Mouse (Mus musculus) left cerebral cortex, adult 9 months (tissue): ENCODE measurements around the gene Tbc1d16.

Experiments
- DNase-seq, 2 experiments: peaks; one replicate each; pipeline ENCODE4 v3.0.0; 2022; ENCODE audit warnings: low spot score in 2 of 2

Gene Tbc1d16

DNA sequence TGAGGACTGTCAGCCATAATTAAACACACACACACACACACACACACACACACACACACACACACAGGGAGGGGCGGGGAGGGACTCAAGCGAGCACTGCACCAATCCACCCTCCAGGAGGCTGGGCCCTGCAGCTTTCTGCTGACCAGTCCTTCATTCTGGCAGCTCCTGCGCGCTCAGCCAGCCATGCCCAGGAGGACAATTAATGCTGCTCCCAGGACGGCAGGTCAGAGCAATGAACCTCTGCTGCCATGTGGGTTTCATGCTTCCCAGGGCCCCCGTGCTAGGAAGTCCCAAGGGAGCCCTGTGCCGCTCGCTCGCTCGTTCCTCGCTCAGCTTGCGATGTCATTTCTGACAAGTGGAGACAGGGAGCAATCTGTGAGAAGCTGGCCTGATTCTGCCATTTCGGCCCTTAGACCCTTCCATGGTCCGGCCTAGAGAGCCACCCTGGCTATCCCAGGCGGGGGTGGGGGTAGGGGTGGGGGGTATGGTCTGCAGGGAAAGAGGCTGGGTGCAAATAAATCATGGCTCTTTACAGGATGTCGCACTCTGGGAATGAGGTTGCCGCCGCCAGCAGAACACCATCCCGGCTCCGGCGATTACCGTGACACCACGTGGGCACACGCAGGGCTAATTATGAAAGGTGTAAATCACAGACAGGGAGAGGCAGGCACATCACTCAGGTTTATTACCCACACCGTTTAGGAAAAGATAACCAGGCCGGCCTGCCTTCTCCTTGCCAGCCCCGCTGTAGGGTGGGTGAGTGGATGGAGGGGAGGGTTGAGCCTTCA lies 51.7 kb downstream of the Tbc1d16 start:
- DNase-seq = no peak

DNA sequence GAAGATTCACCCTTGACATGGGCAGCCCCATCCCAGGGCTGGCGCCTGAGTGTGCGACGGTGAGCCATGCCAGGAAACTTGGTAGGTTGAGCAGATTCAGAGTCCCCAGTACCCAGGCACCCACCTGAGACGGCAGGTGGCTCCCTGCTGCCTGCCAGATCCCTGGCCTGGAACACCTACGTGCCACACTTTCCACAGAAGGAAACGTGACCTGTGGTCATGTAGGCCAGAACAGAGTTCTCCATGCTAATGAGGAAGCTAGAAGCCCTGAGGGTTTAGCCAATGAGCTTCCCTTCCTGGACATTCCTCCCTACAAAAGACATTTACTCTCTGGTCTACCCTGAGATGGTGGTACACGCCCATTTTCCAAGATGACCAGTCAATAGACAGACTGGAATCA lies 56.7 kb downstream of the Tbc1d16 start:
- DNase-seq = no peak

DNA sequence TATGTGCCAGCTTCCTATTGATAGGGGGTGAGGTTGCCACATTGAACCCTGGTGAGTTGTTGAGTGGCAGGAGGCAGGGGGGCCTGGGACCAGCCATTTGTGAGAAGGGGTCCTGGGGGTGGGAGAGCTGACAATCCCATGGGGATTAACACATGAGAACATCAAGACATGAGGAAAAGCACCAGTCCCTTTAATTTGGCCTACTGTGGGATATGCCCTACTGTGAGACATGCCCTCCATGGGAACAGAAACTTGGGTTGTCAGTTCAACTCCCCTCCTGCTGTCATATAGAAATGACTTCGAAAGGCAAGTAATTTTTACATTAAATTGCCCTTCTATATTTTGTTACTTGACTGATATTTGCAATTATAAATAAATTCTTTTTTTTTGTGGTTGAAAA lies 59.4 kb downstream of the Tbc1d16 start:
- no peak for DNase-seq

DNA sequence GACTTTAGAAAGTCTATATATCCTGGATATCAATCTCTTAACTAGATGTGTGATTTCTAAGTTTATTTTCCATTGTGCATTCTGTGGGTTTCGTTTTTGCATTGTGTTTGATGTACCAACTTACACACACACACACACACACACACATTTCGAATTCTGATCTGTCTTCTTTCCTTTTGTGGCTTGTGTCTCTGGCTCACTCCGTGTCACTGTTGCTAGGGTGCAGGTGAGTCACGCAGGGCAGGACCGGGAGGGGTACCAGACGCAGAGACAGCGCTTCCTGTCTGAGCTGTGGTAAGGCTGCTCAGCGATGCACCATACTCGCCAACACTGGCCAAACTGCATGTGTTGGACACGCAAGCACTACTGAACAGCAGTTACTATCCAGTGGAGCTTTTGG lies 62.3 kb downstream of the Tbc1d16 start:
- no peak for DNase-seq

DNA sequence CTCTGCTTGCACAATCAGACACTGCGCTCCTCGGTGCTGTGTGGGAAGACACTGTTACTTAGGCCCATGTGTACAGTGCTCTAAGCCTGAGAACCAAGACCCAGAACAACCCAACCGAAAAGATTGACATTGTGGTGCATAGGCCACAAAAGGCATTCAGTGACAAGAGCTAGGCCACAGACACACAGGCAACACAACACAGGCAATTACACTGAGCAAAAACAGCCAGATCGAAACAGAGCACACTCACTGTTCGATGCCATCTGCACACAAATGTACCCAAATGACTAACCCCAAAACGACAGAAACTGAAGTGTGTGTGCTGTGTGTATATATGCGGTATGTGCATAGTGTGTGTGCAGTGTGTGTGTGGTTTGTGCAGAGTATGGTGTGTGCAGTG lies 63.9 kb downstream of the Tbc1d16 start:
- DNase-seq = no peak

DNA sequence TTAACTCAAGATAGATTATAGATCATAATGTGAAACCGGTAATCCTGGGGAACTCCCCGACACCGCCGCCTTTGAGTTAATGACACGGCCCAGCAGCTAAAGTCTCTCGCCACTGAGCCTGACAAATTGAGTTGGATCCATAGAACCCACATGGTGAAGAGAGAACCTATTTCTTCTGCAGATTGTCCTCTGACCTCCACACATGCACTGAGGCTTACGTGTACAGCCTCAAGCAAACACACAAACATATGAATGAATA lies 64.6 kb downstream of the Tbc1d16 start:
- DNase-seq = no peak

DNA sequence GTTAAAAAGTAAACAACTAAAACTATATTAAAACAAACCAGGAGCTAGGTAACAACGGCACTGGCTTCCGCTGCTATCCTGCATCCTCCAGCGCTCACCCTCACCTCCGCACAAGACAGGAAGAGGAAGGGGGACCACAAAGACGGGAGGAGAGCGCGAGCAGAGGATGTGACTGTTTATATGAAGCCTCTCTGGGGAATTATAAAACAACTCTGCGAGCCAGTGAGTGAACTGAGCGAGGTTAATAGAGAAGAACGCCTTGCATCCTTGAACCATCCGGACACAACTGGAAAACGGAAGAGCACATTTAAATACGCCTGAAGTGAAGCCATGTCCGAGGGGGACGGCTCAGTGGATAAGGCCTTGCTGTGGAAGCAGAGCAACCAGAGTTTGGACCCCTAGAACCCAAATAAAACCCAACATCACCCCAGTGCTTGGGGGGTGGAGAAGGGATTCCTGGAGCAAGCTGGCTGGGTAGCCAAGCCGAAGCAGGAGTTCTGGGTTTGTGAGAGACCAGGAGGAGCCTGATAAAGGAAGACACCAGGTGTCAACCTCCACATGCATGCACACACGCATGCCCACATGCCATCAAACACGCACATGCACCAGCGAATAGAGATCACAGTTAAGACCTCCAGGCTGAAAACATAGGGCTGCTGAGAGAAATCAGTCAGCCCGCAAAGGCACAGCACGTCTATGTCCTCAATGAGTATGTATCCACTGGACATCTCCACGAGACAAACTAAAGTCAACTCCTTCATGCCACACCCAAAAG lies 65.2 kb downstream of the Tbc1d16 start:
- DNase-seq = no peak

DNA sequence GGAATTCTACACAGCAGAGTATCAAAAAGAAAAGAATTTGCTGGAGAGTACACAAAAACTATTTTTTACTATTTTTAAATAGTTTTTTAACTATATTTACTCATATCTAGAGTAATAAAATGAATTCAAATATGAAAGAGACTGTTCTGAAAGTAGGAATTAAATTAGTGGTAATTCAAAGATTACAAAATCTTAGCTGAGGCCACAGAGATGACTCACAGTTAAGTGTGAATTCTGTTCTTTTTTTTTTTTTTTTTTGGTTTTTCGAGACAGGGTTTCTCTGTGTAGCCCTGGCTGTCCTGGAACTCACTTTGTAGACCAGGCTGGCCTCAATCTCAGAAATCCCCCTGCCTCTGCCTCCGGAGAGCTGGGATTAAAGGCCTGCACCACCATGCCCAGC lies 66.6 kb downstream of the Tbc1d16 start:
- DNase-seq = no peak

DNA sequence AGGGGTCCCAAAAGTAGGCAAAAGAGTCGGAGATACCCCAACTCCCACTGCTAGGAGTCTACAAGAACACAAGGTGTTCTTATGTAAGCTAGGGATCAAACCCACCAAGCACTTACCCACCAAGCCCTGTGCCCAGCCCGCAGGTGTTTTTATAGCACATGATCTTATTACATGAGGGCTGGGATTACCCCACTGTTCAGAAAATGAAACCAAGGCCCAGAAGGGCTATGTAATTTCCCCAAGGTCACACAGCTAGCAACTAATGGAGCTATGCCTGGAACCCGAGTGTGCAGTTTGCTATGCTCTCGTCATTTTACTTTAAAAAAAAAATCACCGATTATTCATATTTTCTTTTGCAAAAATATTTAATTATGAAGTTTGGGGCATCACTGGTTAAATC lies 68.2 kb downstream of the Tbc1d16 start:
- DNase-seq = no peak

DNA sequence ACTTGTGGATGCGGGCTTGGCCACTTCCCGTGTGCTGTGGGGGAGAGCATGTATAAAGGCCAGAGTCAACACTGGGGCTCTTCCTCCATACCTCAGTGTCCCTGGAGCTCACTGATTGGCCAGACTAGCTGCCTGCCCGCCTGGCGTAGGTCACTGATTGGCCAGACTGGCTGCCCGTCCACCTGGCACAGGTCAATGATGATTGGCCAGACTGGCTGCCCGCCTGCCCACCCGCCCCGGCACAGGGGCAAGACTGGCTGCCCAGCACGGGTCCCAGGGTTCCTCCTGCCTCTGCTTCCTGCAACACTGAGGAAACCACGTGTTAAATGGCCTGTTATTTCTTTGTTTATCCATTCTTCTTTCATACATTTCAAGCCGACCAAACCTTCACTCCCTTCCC lies 68.8 kb downstream of the Tbc1d16 start:
- no peak for DNase-seq

DNA sequence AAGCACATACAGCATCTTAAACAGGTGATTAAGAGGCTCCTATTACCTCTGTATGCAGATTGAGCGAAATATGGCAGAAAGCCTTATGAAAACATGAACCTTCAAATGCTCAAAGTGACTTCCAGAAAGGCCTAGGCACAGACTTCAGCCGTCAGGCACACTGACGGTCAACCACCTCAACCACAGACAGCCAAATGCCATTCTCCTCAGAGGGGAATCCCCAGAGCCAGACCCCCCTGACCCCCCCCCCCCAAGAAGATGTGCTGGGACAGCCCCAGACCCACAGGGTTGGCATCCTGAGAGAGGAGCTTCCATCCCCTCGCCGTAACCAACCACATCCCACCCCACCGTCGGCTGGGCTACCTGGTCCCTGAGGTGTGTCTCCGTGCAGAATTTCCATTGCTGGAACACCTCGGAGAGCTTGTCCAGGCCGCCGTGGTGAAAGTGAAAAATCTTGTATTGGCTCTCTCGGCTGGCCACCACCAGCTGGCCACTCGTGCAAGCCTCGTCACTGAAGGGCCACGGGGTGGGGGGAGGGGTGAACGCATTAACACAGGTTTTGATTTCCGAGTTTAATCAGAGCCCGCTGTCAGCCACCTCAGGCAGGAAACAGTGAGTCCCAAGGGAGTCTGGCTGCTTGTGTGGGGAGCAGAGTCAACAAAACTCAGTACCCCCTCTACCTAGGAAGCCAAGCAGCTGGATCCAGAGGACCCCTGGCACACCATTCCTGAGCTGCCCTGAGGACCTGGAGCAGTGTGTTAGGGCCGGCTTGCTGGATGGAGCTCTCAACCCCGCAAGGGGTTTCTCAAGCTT lies 70.7 kb downstream of the Tbc1d16 start:
- DNase-seq = no peak

DNA sequence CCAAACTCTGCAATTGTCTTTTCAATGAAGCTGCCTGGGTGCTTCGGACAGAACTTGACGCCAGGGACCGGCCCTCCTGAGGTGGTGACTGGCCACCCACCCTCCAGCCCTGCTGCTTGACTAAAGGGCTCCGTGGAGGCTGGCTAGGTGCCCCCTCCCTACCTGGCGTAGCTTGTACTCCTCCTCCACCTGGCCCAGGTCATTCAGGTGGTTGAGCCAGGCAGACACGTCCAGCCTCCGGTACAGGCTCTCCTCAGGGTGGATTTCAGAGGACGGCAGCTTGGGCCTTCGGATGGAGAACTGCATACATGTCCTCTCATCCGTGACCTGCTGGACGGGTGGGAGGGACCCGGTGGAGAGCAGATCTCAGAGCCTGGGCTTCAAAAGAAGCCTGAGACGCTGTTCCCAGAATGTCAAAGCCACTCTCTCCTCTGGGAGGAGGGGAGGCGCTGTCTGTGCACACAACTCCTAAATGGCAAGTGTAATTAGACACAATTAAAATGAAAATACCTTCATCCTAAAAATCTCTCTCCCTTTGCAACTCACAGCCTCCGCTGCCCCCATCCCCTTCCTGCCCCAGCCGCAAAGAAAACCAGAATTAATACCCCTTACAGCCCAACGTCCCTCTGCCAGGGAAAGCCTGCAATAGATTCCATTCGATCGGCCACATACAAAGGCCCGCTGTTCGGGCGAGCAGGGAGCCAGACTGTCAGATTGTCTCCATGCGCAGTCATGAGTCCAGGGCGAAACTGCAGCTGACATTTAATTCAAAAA lies 71.6 kb downstream of the Tbc1d16 start:
- DNase-seq = peak in 1 of 2 experiments; percentile 8

DNA sequence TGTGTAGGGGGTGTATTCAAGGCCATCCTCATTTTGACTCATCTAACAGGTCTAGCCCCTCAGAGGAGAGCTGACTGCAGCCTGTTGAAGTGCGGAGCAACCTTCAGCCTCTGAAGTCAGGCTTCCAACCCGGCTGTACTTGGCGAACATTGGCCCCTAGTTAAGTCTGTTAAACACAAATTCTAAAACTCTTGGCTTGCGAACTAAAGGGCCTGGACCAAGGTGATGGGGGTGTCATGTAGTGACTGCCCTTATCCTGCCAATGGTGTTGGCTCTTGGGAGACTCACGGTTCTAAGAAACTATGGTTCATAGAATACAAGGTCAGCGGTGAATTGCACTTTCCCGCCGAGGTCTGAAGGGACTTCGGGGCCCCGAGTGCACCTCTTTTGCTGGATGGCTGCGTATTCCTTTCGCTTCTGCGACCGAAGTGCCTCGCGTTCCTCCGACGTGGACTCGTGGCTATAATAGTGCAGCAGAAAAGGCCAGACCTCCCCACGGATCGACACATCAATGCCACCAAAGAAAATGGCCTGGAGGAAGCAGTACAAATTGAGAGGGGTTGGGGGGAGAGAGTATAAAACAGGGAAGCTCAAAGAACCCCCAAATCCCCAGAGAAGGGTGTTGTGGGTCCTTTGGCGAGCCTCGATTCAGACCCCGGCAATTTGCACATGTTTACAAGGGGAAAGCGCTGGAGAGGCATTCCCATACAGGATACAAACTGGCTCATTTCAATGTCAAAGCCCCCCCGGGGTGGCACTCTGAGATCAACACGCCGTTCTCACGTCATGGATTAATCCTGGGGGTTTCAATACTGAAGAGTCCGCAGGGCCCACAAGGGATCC lies 72.4 kb downstream of the Tbc1d16 start:
- no peak for DNase-seq

DNA sequence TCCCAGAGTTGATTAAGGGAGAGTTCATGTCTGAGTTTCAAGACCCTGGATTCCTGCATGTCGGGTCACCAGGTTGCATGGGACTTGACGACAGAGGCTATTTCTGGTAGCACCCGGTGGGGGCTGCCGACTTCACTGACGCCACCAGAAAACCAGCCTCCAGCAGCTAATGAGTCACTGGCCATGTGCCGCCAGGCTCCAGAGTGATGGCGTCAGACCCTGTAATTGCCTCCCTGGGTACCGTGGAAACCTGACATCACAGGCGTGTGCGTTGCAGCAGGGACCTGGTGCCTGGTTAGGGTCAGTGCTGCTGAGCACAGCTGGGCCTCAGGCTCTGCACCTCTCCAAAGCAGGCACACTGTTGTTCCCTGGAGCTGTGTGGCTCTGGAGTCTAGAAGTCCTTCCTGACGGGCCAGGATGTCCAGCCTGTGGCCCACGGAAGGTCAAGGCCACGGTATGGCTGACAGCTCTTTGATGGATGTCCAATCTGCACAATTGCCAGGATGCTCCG lies 75.9 kb downstream of the Tbc1d16 start:
- DNase-seq = no peak

DNA sequence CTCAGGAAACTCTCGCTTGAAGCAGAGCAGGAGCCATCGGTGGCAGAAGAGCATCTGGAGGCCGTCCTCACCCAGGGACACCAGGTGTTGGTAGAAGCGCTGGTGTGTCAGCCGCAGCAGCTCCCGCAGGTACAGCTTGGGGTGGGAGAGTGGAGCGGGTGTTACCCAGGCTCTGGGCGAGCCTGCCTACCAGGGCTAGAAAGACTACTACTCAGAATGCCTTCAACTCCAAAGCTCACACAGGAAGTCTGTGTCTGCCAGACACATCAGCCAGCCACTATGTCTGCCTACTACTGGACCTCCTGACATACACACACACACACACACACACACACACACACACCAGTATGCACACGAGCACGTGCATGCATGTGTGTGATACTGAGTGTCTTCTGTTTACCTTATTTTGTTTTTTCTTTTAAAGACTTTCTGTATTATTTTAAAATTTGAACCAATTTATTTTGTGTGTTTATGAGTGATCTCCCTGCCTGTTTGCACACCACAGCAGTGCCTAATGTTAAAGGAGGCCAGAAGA lies 77.2 kb downstream of the Tbc1d16 start:
- no peak for DNase-seq

DNA sequence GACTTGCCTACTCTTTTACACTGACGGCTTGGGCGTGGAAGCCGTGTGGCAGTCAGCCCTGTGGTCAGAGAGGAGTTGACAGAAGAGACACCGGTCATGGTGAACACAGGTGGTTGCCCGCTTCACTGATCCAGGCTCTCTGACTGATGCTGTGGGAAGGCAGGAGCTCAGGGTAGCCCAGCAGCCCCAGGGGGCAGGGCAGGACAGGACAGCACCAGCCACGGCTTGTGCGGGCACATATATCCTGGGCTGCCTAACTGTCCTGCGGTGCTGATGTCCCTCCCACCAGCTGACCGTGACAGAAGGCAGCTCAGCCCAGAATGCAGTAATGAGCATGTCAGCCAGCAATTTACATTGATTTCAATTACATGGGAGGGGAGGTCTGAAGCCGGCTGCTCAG lies 77.9 kb downstream of the Tbc1d16 start:
- no peak for DNase-seq

DNA sequence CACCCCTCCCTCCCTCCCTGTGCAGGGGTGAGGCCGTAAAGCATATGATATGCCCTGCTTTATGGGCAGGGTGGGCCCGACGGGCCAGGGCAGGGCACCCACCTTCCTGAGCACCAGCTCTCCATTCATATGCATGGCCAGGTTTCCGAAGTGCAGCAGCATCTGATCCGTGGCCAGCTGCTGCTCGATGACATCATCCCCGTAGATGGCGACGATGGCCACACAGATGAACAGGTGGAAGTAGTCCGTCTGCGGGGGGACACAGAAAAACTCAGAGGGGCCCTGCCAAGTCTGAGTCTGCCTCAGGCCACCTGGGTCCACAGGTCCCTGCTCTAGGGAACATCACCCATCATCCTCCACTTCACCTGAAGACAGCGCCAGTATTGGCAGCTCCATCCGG lies 79.5 kb downstream of the Tbc1d16 start:
- no peak for DNase-seq

DNA sequence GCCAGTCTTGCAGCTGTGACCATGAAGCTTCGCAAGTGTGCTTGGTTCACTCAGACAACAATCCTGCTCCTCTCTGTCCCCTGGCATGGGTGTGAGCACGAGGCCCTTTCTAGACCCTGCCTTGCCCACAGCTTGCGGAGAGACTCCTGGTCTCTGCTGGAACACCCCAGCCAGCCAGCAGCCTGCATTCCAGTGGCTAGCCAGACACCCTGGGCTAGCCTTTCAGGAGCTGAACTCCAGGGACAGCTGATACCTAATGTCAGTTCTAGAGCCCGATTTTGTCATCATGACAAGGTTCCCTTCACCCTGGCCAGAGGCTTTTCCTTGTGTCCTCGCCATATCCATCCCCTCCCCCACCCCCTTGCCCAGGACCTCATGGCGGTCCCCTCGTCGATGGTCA lies 81.1 kb downstream of the Tbc1d16 start:
- no peak for DNase-seq

DNA sequence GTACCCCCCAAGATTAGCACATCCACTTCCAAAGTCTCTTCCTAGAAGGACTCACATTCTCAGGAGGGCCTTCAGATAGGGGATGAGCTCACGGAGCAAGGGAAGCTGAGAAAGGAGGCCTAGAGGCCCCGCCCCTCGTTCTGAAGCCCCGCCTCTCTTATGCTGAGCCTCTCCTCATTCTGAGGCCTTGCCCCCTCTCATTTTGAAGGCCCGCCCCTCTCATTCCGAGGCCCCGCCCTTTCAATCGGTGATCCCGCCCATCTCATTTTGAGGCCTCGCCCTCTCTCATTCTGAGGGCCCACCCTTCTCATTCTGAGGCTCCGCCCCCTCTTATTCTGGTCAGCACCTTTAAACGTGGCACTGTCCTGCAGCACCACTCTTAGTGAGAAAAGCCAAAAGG lies 82.2 kb downstream of the Tbc1d16 start:
- DNase-seq = no peak

DNA sequence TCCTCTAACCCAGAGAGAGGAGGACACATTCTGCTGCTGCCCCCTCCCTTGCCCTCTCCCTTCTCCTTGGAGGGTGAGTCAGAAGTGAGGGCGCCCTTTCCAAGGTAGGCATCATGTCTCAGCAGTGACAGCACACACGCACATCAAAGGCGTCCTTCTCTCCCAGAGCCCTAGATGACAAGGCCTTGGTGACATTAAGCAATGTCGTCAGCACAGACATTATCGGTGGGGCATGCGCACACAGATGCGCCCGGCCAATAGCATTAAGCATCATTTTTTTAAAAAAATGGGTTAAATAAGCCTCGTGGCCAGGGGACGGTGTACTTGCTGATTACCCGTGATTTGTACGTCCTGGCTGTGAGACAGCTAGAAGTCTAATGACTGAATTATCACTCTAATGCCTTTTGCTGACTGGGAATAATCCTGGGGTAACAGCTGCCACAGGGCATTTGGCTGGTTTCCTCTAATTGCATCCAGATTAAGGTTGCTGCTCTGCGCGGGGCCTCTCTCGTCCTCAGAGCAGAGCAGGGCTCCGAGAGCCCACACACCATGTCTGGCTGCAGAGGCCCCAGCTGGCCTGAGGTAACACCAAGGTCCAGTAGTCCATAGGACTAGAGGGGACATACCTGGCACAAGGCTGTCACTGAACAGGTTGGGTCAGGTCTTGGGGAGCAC lies 83.4 kb downstream of the Tbc1d16 start:
- no peak for DNase-seq
